In genomic region chr19:42071886-42072608, GRCm38 (mm10) we compare ENCODE assay signal across 18 mouse cellular contexts. TPM values are rescaled to one million over a fixed set of nuclear protein-coding genes. Genes with fewer than 3 reads are reported as not detected.
DNase-seq lines count a peak whose midpoint lies in the region; ATAC-seq lines count a peak whose summit lies in the region.
"Had no signal": no experiment of that assay in that cellular context is flagged by ENCODE, and none has a peak within 500 bp of the region (broad histone marks: within the 10 kb centered on the region; RNA-seq: fewer than 3 reads in every experiment).

No protein-coding gene starts in this region.

- peaks cover 14% of the 10 kb centered on the region for H3K36me3 ChIP-seq in heart, embryonic 10.5 days
- H3K36me3 ChIP-seq in heart, embryonic 11.5 days (ENCODE audit: control insufficient read depth, insufficient read depth, low read length), result no peaks in the 10 kb centered on the region
- 0 out of 2 replicates have a peak, but pooled peaks cover 3% of the 10 kb centered on the region for H3K36me3 ChIP-seq in liver, embryonic 12.5 days
- H3K36me3 ChIP-seq in stomach, embryonic 16.5 days (ENCODE audit: control insufficient read depth, insufficient read depth, low read length), result no peaks in the 10 kb centered on the region

- no peaks in the 10 kb centered on the region for H3K27me3 ChIP-seq in heart, embryonic 10.5 days (ENCODE audit: insufficient read depth, poor library complexity, severe bottlenecking)
- no peaks in the 10 kb centered on the region for H3K27me3 ChIP-seq in heart, embryonic 11.5 days (ENCODE audit: control insufficient read depth, insufficient read depth, low read length)
- no peaks in the 10 kb centered on the region for H3K27me3 ChIP-seq in liver, embryonic 12.5 days (replicated peaks)
- no peaks in the 10 kb centered on the region for H3K27me3 ChIP-seq in stomach, embryonic 16.5 days (ENCODE audit: control insufficient read depth, insufficient read depth, low read length)
- H3K27me3 ChIP-seq: heart, embryonic 13.5 days; neural tube, embryonic 12.5 days had no signal

- H3K27ac ChIP-seq in heart, embryonic 10.5 days, result no peak overlapping the region
- H3K27ac ChIP-seq in heart, embryonic 11.5 days (ENCODE audit: low read depth, low read length), result no peak overlapping the region
- peak overlapping the region; percentile 75 for H3K27ac ChIP-seq in liver, embryonic 12.5 days
- no peak overlapping the region for H3K27ac ChIP-seq in stomach, embryonic 16.5 days (ENCODE audit: low read length)
- H3K27ac ChIP-seq: heart, embryonic 13.5 days; neural tube, embryonic 12.5 days had no signal

- no peak for ATAC-seq in heart, embryonic 11.5 days (replicated peaks; ENCODE audit: insufficient number of reproducible peaks, low FRiP score, low TSS enrichment)
- ATAC-seq in liver, embryonic 12.5 days, result peak; percentile 73
- ATAC-seq in stomach, embryonic 16.5 days (ENCODE audit: insufficient read depth, low FRiP score), result peak; percentile 50; the same call in 1 of the 2 replicates
- ATAC-seq: inflammation-experienced regulatory T-cells, adult 6 months had no signal

- no peak overlapping the region for H3K4me3 ChIP-seq in heart, embryonic 10.5 days
- no peak overlapping the region for H3K4me3 ChIP-seq in heart, embryonic 11.5 days (ENCODE audit: low read depth, low read length)
- H3K4me3 ChIP-seq in liver, embryonic 12.5 days, result no peak overlapping the region
- no peak overlapping the region for H3K4me3 ChIP-seq in stomach, embryonic 16.5 days (replicated peaks; ENCODE audit: low read length)
- H3K4me3 ChIP-seq: heart, embryonic 13.5 days; neural tube, embryonic 12.5 days had no signal

- H3K4me2 ChIP-seq in heart, embryonic 11.5 days, result no peak overlapping the region
- H3K4me2 ChIP-seq in liver, embryonic 12.5 days, result no peak overlapping the region
- no peak overlapping the region for H3K4me2 ChIP-seq in stomach, embryonic 16.5 days (ENCODE audit: low read depth, low read length)
- H3K4me2 ChIP-seq: heart, embryonic 13.5 days; neural tube, embryonic 12.5 days had no signal

- DNase-seq in heart, embryonic 10.5 days (ENCODE audit: low spot score), result peak; percentile 67
- DNase-seq in kidney, adult 9 months, result peak; percentile 91
- no peak for DNase-seq in thymus, postnatal 10 days (ENCODE audit: low spot score in 2 of 2)
- no peak for DNase-seq in cerebellum, adult 9-10 months
- no peak for DNase-seq in cerebellum, postnatal 10 days
- DNase-seq: gastrocnemius, postnatal 14 days; layer of hippocampus, postnatal 36 days; thymus, postnatal 4 days had no signal

- H3K9me3 ChIP-seq in heart, embryonic 10.5 days, result no peaks in the 10 kb centered on the region
- H3K9me3 ChIP-seq in heart, embryonic 11.5 days (replicated peaks; ENCODE audit: control insufficient read depth, low read length), result no peaks in the 10 kb centered on the region
- no peaks in the 10 kb centered on the region for H3K9me3 ChIP-seq in liver, embryonic 12.5 days (replicated peaks)
- no peaks in the 10 kb centered on the region for H3K9me3 ChIP-seq in stomach, embryonic 16.5 days (replicated peaks; ENCODE audit: control insufficient read depth, low read length)
- H3K9me3 ChIP-seq: heart, embryonic 13.5 days; neural tube, embryonic 12.5 days had no signal

- H3K9ac ChIP-seq in heart, embryonic 11.5 days (ENCODE audit: low read depth, low read length), result no peak overlapping the region
- H3K9ac ChIP-seq in liver, embryonic 12.5 days, result no peak overlapping the region
- H3K9ac ChIP-seq in stomach, embryonic 16.5 days (ENCODE audit: low read length), result no peak overlapping the region
- H3K9ac ChIP-seq: heart, embryonic 13.5 days; neural tube, embryonic 12.5 days had no signal

- H3K4me1 ChIP-seq in heart, embryonic 10.5 days, result peaks cover 9% of the 10 kb centered on the region
- H3K4me1 ChIP-seq in heart, embryonic 11.5 days (ENCODE audit: control insufficient read depth, insufficient read depth, low read length), result no peaks in the 10 kb centered on the region
- peaks cover 4% of the 10 kb centered on the region; the same call in 1 of the 2 replicates for H3K4me1 ChIP-seq in liver, embryonic 12.5 days
- H3K4me1 ChIP-seq in stomach, embryonic 16.5 days (ENCODE audit: control insufficient read depth, insufficient read depth, low read length), result no peaks in the 10 kb centered on the region
- H3K4me1 ChIP-seq: neural tube, embryonic 12.5 days had no signal

- 77% methylated on average over 15 of the region's 15 CpGs for WGBS in heart, embryonic 10.5 days
- 74% methylated on average over 15 of the region's 15 CpGs for WGBS in heart, embryonic 11.5 days (ENCODE audit: insufficient replicate concordance)
- 62% methylated on average over 15 of the region's 15 CpGs for WGBS in liver, embryonic 12.5 days (ENCODE audit: insufficient replicate concordance)
- WGBS in stomach, embryonic 16.5 days, result 75% methylated on average over 15 of the region's 15 CpGs

RNA-seq across cellular contexts. Expression of gene Morn4, which starts 14.1 kb away (rescaled TPM):
- polyA plus RNA-seq in heart, embryonic 10.5 days (2016; fragmentation: Nextera tagmentation; extraction: Ambion mirVana), result 18.8 and 22.0 TPM in 2 replicates
- polyA plus RNA-seq in heart, embryonic 11.5 days (2014; fragmentation: Nextera tagmentation; extraction: Ambion mirVana), result 17.7 and 18.7 TPM in 2 replicates
- 4.4 and 4.6 TPM in 2 replicates for polyA plus RNA-seq in liver, embryonic 12.5 days (2016; fragmentation: Nextera tagmentation; extraction: Ambion mirVana)
- polyA plus RNA-seq in stomach, embryonic 16.5 days (2015; fragmentation: Nextera tagmentation; extraction: Ambion mirVana), result 15.3 and 16.0 TPM in 2 replicates

RNA-seq across cellular contexts. Expression of gene Pi4k2a, which starts 18.2 kb away (rescaled TPM):
- polyA plus RNA-seq in heart, embryonic 10.5 days (2016; fragmentation: Nextera tagmentation; extraction: Ambion mirVana), result 18.9 and 23.1 TPM in 2 replicates
- 14.6 and 16.3 TPM in 2 replicates for polyA plus RNA-seq in heart, embryonic 11.5 days (2014; fragmentation: Nextera tagmentation; extraction: Ambion mirVana)
- polyA plus RNA-seq in liver, embryonic 12.5 days (2016; fragmentation: Nextera tagmentation; extraction: Ambion mirVana), result 17.3 and 18.7 TPM in 2 replicates
- polyA plus RNA-seq in stomach, embryonic 16.5 days (2015; fragmentation: Nextera tagmentation; extraction: Ambion mirVana), result 6.8 and 7.0 TPM in 2 replicates

RNA-seq across cellular contexts. Expression of gene 4933411K16Rik, which starts 20.0 kb away (rescaled TPM):
- polyA plus RNA-seq in heart, embryonic 10.5 days (2016; fragmentation: Nextera tagmentation; extraction: Ambion mirVana), result 0.15 TPM in 1 of 2 replicates, not detected in the other
- polyA plus RNA-seq in heart, embryonic 11.5 days (2014; fragmentation: Nextera tagmentation; extraction: Ambion mirVana), result not detected in 2 replicates
- polyA plus RNA-seq in liver, embryonic 12.5 days (2016; fragmentation: Nextera tagmentation; extraction: Ambion mirVana), result 0.08 TPM in 1 of 2 replicates, not detected in the other
- not detected in 2 replicates for polyA plus RNA-seq in stomach, embryonic 16.5 days (2015; fragmentation: Nextera tagmentation; extraction: Ambion mirVana)
- polyA plus RNA-seq: embryonic facial prominence, embryonic 11.5 days; heart, embryonic 13.5 days; inflammation-experienced regulatory T-cells, adult 6 months; limb, embryonic 11.5 days; lung, embryonic 16.5 days; midbrain, postnatal 0 days; neural tube, embryonic 12.5 days had no signal

RNA-seq across cellular contexts. Expression of gene Hoga1, which starts 26.6 kb away (rescaled TPM):
- 0.85 and 1.6 TPM in 2 replicates for polyA plus RNA-seq in heart, embryonic 10.5 days (2016; fragmentation: Nextera tagmentation; extraction: Ambion mirVana)
- 0.72 and 1.6 TPM in 2 replicates for polyA plus RNA-seq in heart, embryonic 11.5 days (2014; fragmentation: Nextera tagmentation; extraction: Ambion mirVana)
- 11.6 and 11.9 TPM in 2 replicates for polyA plus RNA-seq in liver, embryonic 12.5 days (2016; fragmentation: Nextera tagmentation; extraction: Ambion mirVana)
- 3.5 and 3.6 TPM in 2 replicates for polyA plus RNA-seq in stomach, embryonic 16.5 days (2015; fragmentation: Nextera tagmentation; extraction: Ambion mirVana)
- polyA plus RNA-seq: inflammation-experienced regulatory T-cells, adult 6 months had no signal

RNA-seq across cellular contexts. Expression of gene Ankrd2, which starts 36.2 kb away (rescaled TPM):
- polyA plus RNA-seq in heart, embryonic 10.5 days (2016; fragmentation: Nextera tagmentation; extraction: Ambion mirVana), result not detected in 2 replicates
- not detected in 2 replicates for polyA plus RNA-seq in heart, embryonic 11.5 days (2014; fragmentation: Nextera tagmentation; extraction: Ambion mirVana)
- polyA plus RNA-seq in liver, embryonic 12.5 days (2016; fragmentation: Nextera tagmentation; extraction: Ambion mirVana), result 0.11 and 0.20 TPM in 2 replicates
- polyA plus RNA-seq in stomach, embryonic 16.5 days (2015; fragmentation: Nextera tagmentation; extraction: Ambion mirVana), result 0.84 TPM in 1 of 2 replicates, not detected in the other
- polyA plus RNA-seq: embryonic facial prominence, embryonic 11.5 days; heart, embryonic 13.5 days; inflammation-experienced regulatory T-cells, adult 6 months had no signal

Comparison
In these comparisons a context has a peak if more than half of its experiments do, and no peak if none do; other contexts are left out.
1. DNase-seq: peak in heart, embryonic 10.5 days (single experiment) and kidney, adult 9 months (single experiment); none in thymus, postnatal 10 days (0 of 2), cerebellum, adult 9-10 months (single experiment) and cerebellum, postnatal 10 days (0 of 2).